In genomic region chr19:27450458-27450857, GRCm38 (mm10) we compare ENCODE assay signal across 7 mouse cellular contexts. TPM values are rescaled to one million over a fixed set of nuclear protein-coding genes. Genes with fewer than 3 reads are reported as not detected.
DNase-seq lines count a peak whose midpoint lies in the region; TF ChIP-seq lines count a peak whose summit lies in the region.

No protein-coding gene starts in this region.

- no peaks in the 10 kb centered on the region for H3K9me3 ChIP-seq in E14TG2a.4 (ENCODE audit: low read length)

- WGBS in small intestine, adult 2 months: 28% methylated on average over 4 of the region's 4 CpGs

- DNase-seq in R1 (ENCODE audit: low read depth, low spot score): peak; percentile 52
- peak; percentile 85 for DNase-seq in embryo, embryonic 10.5 days (ENCODE audit: low spot score)
- peak; percentile 65 to 77 for DNase-seq in heart, postnatal 14 days
- peak; percentile 30 for DNase-seq in left cerebral cortex, adult 11 months (ENCODE audit: low spot score)
- DNase-seq in mesoderm, embryonic 11.5 days (ENCODE audit: low read depth, low spot score): peak; percentile 80

- intact Hi-C loops in heart, postnatal 14 days (cut with DNase I): loop anchor here (5.0 kb wide), 1 partner anchor 552 kb away; no protein-coding TSS in a partner anchor

- H3K27ac ChIP-seq in small intestine, adult 2 months (ENCODE audit: insufficient read depth, low read depth, low read length): no peak overlapping the region

- peak; percentile 75 for TF ChIP-seq CTCF in E14TG2a.4 (conservative IDR thresholded peaks at IDR 0.05; ENCODE audit: low read length)
- TF ChIP-seq CTCF in small intestine, adult 2 months (IDR thresholded peaks at IDR 0.05; ENCODE audit: extremely low read depth, insufficient read length, insufficient replicate concordance, low read depth, low read length): peak; percentile 63; the same call in 1 of the 2 replicates

- no peak for TF ChIP-seq POLR2A in small intestine, adult 2 months (IDR thresholded peaks at IDR 0.05; ENCODE audit: low read depth, low read length)

- H3K27me3 ChIP-seq in E14TG2a.4 (ENCODE audit: insufficient read depth, low read length): no peaks in the 10 kb centered on the region
- no peaks in the 10 kb centered on the region for H3K27me3 ChIP-seq in small intestine, adult 2 months (ENCODE audit: control insufficient read depth, insufficient read depth, low read length)

- H3K4me3 ChIP-seq in E14TG2a.4 (replicated peaks; ENCODE audit: low read length): no peak overlapping the region
- no peak overlapping the region for H3K4me3 ChIP-seq in small intestine, adult 2 months (ENCODE audit: low read depth, low read length)

- no peaks in the 10 kb centered on the region for H3K4me1 ChIP-seq in E14TG2a.4 (replicated peaks; ENCODE audit: low read depth, low read length)
- H3K4me1 ChIP-seq in small intestine, adult 2 months (ENCODE audit: control insufficient read depth, insufficient read depth, insufficient read length, low read length): no peaks in the 10 kb centered on the region

- H3K36me3 ChIP-seq in E14TG2a.4 (ENCODE audit: insufficient read depth, low read length): no peaks in the 10 kb centered on the region
- no peaks in the 10 kb centered on the region for H3K36me3 ChIP-seq in small intestine, adult 2 months (ENCODE audit: control insufficient read depth, insufficient read depth, low read length)

RNA-seq across cellular contexts. Expression of gene Pum3, which starts 20.8 kb away (rescaled TPM):
- 10 to 100 TPM; 28.8 to 29.1 TPM for total RNA-seq in heart, postnatal 14 days (2021)
- 2.9 and 8.0 TPM in 2 replicates for polyA plus RNA-seq in small intestine, adult 2 months (2012; rRNA removed)

Comparison
In these comparisons a context has a peak if more than half of its experiments do, and no peak if none do; other contexts are left out.
1. DNase-seq: peak in every context shown above with its lines; median percentile 85 in embryo, embryonic 10.5 days; 80 in mesoderm, embryonic 11.5 days; 71 in heart, postnatal 14 days; 52 in R1; 30 in left cerebral cortex, adult 11 months.